Mouse (Mus musculus) embryonic fibroblast, embryonic 13.5 days (primary cell): ENCODE results near the gene Patl1.

Experiments used
- CTCF ChIP-seq: IDR thresholded peaks from 2 replicates; pipeline ENCODE4 v1.5.1; 2011; ENCODE audit warnings: mild to moderate bottlenecking, control low read depth, low read length, moderate library complexity, borderline replicate concordance; ENCODE audit not compliant: insufficient read depth
- POLR2A ChIP-seq: IDR thresholded peaks from 2 replicates; pipeline ENCODE4 v1.6.1; 2011; ENCODE audit warnings: low read depth, mild to moderate bottlenecking, control low read depth, low read length, moderate library complexity

GRCm38 (mm10) chr19:11973511-11974222 lies 61.5 kb downstream of the Patl1 start:
- TF ChIP-seq CTCF: no peak
- no peak for TF ChIP-seq POLR2A
